Mouse (Mus musculus): Measurements from ENCODE around the gene Nrp2.

DNA sequence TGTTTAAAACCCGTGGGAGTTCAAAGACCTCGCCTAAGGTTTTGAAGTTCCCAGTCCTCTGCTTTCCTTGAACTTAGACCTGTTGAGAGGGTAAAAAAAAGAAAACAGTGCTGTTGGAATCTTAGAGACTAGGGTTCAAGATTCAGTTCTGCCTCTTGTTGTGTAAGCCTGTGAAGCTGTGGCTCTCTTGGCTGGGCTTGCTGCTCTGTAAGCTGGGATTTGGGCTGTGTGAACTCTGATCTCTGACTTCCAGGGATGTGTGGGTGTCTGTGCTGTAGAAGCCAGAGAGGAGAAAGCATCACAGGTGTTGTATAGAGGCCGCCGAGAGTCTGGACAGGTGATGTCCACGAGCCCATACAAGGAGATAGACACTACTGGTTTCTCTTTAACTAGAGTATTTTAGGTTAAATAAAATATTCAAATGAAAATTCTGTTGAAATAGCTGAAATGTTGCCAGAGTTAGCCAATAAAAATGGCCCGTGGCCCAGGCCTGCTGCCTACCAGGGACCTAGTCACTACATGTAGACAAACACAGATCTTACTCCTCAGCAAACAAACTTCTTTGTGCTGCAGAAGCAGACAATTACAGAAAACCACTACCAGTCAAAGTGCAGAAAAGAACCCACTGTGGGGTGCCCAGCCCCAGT is 120.6 kb downstream of the Nrp2 start:
- TF ChIP-seq MAX (IDR thresholded peaks at IDR 0.05; ENCODE audit: low read length) (no peak), POLR2A (IDR thresholded peaks at IDR 0.05; ENCODE audit: control insufficient read depth in 1 of 2, insufficient read depth in 1 of 2, low read depth in 1 of 2, low read length in 2 of 2, poor library complexity in 1 of 2) (no peak), CHD2 (IDR thresholded peaks at IDR 0.05; ENCODE audit: low read length) (no peak), GATA1 (IDR thresholded peaks at IDR 0.05; ENCODE audit: low read depth, low read length) (no peak), CTCF (IDR thresholded peaks at IDR 0.05 in 2 of 3, conservative IDR thresholded peaks at IDR 0.05 in 1 of 3; ENCODE audit: control insufficient read depth in 1 of 3, insufficient read depth in 1 of 3, low read depth in 2 of 3, low read length in 3 of 3, poor library complexity in 1 of 3, severe bottlenecking in 1 of 3) (no peak), HCFC1 (IDR thresholded peaks at IDR 0.05; ENCODE audit: low read depth, low read length) (no peak), ZMIZ1 (IDR thresholded peaks at IDR 0.05; ENCODE audit: low read depth, low read length) (no peak)
